Mouse (Mus musculus): ENCODE measurements around the gene Ubtd2. TPM values are rescaled to one million over a fixed set of nuclear protein-coding genes. Genes with fewer than 3 reads are reported as not detected.

The Ubtd2 gene
- 16.7 and 18.6 TPM in 2 replicates for polyA plus RNA-seq (2015; fragmentation: Nextera tagmentation; extraction: Ambion mirVana)

- Histone ChIP-seq H3K27ac (replicated peaks) (peak within 1 kb of the TSS; percentile 95), H3K4me3 (ENCODE audit: low read depth, low read length) (peak within 1 kb of the TSS; percentile 94), H3K36me3 (ENCODE audit: control insufficient read depth, insufficient read depth, low read length) (no peaks in the 10 kb centered on the region), H3K4me2 (replicated peaks; ENCODE audit: low read depth) (peak within 1 kb of the TSS; percentile 93), H3K27me3 (ENCODE audit: control insufficient read depth, insufficient read depth, low read length) (no peaks in the 10 kb centered on the region), H3K9me3 (ENCODE audit: control insufficient read depth, low read length) (no peaks in the 10 kb centered on the region), H3K4me1 (replicated peaks; ENCODE audit: control insufficient read depth, insufficient read depth) (no peaks in the 10 kb centered on the region), H3K9ac (ENCODE audit: low read length) (peak within 1 kb of the TSS; percentile 96)
- DNase-seq (ENCODE audit: low spot score), result peak; percentile 98
- peak; percentile 98 for ATAC-seq (ENCODE audit: low FRiP score, low TSS enrichment)
- TF ChIP-seq EP300 (optimal IDR thresholded peaks at IDR 0.05), result no peak
- TF ChIP-seq CTCF (IDR thresholded peaks at IDR 0.05; ENCODE audit: low read depth), result no peak
- under 1% methylated on average over 60 of the region's 86 CpGs for WGBS
Measured at GRCm38 (mm10) chr11:32454800-32455506, at the start of gene Ubtd2. TSS of gene Ubtd2 (plus strand) at chr11:32455370.

- Histone ChIP-seq H3K27me3 (ENCODE audit: control insufficient read depth, insufficient read depth, low read length) (no peaks in the 10 kb centered on the region), H3K27ac (replicated peaks) (no peak overlapping the region), H3K4me2 (replicated peaks; ENCODE audit: low read depth) (no peak overlapping the region), H3K9ac (ENCODE audit: low read length) (no peak overlapping the region), H3K36me3 (ENCODE audit: control insufficient read depth, insufficient read depth, low read length) (peaks cover 20% of the 10 kb centered on the region), H3K9me3 (ENCODE audit: control insufficient read depth, low read length) (no peaks in the 10 kb centered on the region), H3K4me1 (replicated peaks; ENCODE audit: control insufficient read depth, insufficient read depth) (no peaks in the 10 kb centered on the region), H3K4me3 (ENCODE audit: low read depth, low read length) (no peak overlapping the region)
- no peak for ATAC-seq (ENCODE audit: low FRiP score, low TSS enrichment)
- DNase-seq (ENCODE audit: low spot score), result no peak
- WGBS, result 74% methylated on average over 3 of the region's 3 CpGs
- TF ChIP-seq EP300 (optimal IDR thresholded peaks at IDR 0.05) (no peak), CTCF (IDR thresholded peaks at IDR 0.05; ENCODE audit: low read depth) (no peak)
Measured at GRCm38 (mm10) chr11:32407863-32408262, 47.3 kb upstream of the Ubtd2 start.

- Histone ChIP-seq H3K9me3 (ENCODE audit: control insufficient read depth, low read length) (no peaks in the 10 kb centered on the region), H3K27me3 (ENCODE audit: control insufficient read depth, insufficient read depth, low read length) (no peaks in the 10 kb centered on the region), H3K27ac (replicated peaks) (no peak overlapping the region), H3K4me3 (ENCODE audit: low read depth, low read length) (no peak overlapping the region), H3K9ac (ENCODE audit: low read length) (no peak overlapping the region), H3K36me3 (ENCODE audit: control insufficient read depth, insufficient read depth, low read length) (peaks cover 24% of the 10 kb centered on the region), H3K4me1 (replicated peaks; ENCODE audit: control insufficient read depth, insufficient read depth) (no peaks in the 10 kb centered on the region), H3K4me2 (replicated peaks; ENCODE audit: low read depth) (no peak overlapping the region)
- DNase-seq (ENCODE audit: low spot score) (no peak), ATAC-seq (ENCODE audit: low FRiP score, low TSS enrichment) (no peak)
- TF ChIP-seq CTCF (IDR thresholded peaks at IDR 0.05; ENCODE audit: low read depth) (no peak), EP300 (optimal IDR thresholded peaks at IDR 0.05) (no peak)
Measured at GRCm38 (mm10) chr11:32409052-32409451, 46.1 kb upstream of the Ubtd2 start.

GRCm38 (mm10) chr11:32409823-32410562 lies 45.2 kb upstream of the Ubtd2 start:
- H3K4me1 ChIP-seq (replicated peaks; ENCODE audit: control insufficient read depth, insufficient read depth), result no peaks in the 10 kb centered on the region
- H3K9me3 ChIP-seq (ENCODE audit: control insufficient read depth, low read length), result no peaks in the 10 kb centered on the region
- peaks cover 26% of the 10 kb centered on the region for H3K36me3 ChIP-seq (ENCODE audit: control insufficient read depth, insufficient read depth, low read length)
- TF ChIP-seq EP300 (optimal IDR thresholded peaks at IDR 0.05) (no peak), CTCF (IDR thresholded peaks at IDR 0.05; ENCODE audit: low read depth) (no peak)
- H3K4me3 ChIP-seq (ENCODE audit: low read depth, low read length), result no peak overlapping the region
- no peak overlapping the region for H3K27ac ChIP-seq (replicated peaks)
- no peak overlapping the region for H3K4me2 ChIP-seq (replicated peaks; ENCODE audit: low read depth)
- 72% methylated on average over 11 of the region's 11 CpGs for WGBS
- no peaks in the 10 kb centered on the region for H3K27me3 ChIP-seq (ENCODE audit: control insufficient read depth, insufficient read depth, low read length)
- ATAC-seq (ENCODE audit: low FRiP score, low TSS enrichment) (peak; percentile 39; the same call in 1 of the 2 replicates), DNase-seq (ENCODE audit: low spot score) (no peak)
- no peak overlapping the region for H3K9ac ChIP-seq (ENCODE audit: low read length)

- no peak overlapping the region for H3K4me2 ChIP-seq (replicated peaks; ENCODE audit: low read depth)
Measured at GRCm38 (mm10) chr11:32420001-32420400, 35.2 kb upstream of the Ubtd2 start.

GRCm38 (mm10) chr11:32423311-32423710 lies 31.9 kb upstream of the Ubtd2 start:
- Histone ChIP-seq H3K36me3 (ENCODE audit: control insufficient read depth, insufficient read depth, low read length) (peaks cover 38% of the 10 kb centered on the region), H3K4me1 (replicated peaks; ENCODE audit: control insufficient read depth, insufficient read depth) (no peaks in the 10 kb centered on the region), H3K9ac (ENCODE audit: low read length) (no peak overlapping the region), H3K27me3 (ENCODE audit: control insufficient read depth, insufficient read depth, low read length) (no peaks in the 10 kb centered on the region), H3K9me3 (ENCODE audit: control insufficient read depth, low read length) (no peaks in the 10 kb centered on the region), H3K4me2 (replicated peaks; ENCODE audit: low read depth) (no peak overlapping the region), H3K4me3 (ENCODE audit: low read depth, low read length) (no peak overlapping the region), H3K27ac (replicated peaks) (no peak overlapping the region)
- TF ChIP-seq CTCF (IDR thresholded peaks at IDR 0.05; ENCODE audit: low read depth) (no peak), EP300 (optimal IDR thresholded peaks at IDR 0.05) (no peak)
- no peak for DNase-seq (ENCODE audit: low spot score)
- 69% methylated on average over 12 of the region's 12 CpGs for WGBS
- no peak for ATAC-seq (ENCODE audit: low FRiP score, low TSS enrichment)

More at GRCm38 (mm10) chr11:32420001-32420400, 35.2 kb upstream of the Ubtd2 start:
- no peak for DNase-seq (ENCODE audit: low spot score)
- WGBS, result 73% methylated on average over 5 of the region's 5 CpGs
- Histone ChIP-seq H3K9me3 (ENCODE audit: control insufficient read depth, low read length) (no peaks in the 10 kb centered on the region), H3K4me1 (replicated peaks; ENCODE audit: control insufficient read depth, insufficient read depth) (no peaks in the 10 kb centered on the region), H3K27me3 (ENCODE audit: control insufficient read depth, insufficient read depth, low read length) (no peaks in the 10 kb centered on the region), H3K9ac (ENCODE audit: low read length) (no peak overlapping the region), H3K27ac (replicated peaks) (no peak overlapping the region), H3K36me3 (ENCODE audit: control insufficient read depth, insufficient read depth, low read length) (peaks cover 53% of the 10 kb centered on the region), H3K4me3 (ENCODE audit: low read depth, low read length) (no peak overlapping the region)
- no peak for TF ChIP-seq CTCF (IDR thresholded peaks at IDR 0.05; ENCODE audit: low read depth)
- TF ChIP-seq EP300 (optimal IDR thresholded peaks at IDR 0.05), result no peak
- ATAC-seq (ENCODE audit: low FRiP score, low TSS enrichment), result no peak

Measured in stomach, postnatal 0 days (tissue).